Mouse (Mus musculus) splenic B cell, adult 2 months (primary cell): ENCODE data around the gene Clasp2.
"Not testable (repeated sequence)": the region's sequence is repeated elsewhere in the genome, so short reads cannot be mapped to it uniquely, and the experiment has no call there.

ENCODE experiments used
- DNase-seq: peaks from one replicate; pipeline ENCODE4 v3.0.0-alpha.2; 2011; ENCODE audit warnings: low read depth, low spot score
- H3K27me3 ChIP-seq: 2 replicates; pipeline ENCODE4 v1.6.1; 2012; ENCODE audit warnings: mild to moderate bottlenecking, low read length, moderate library complexity, mixed read lengths; ENCODE audit not compliant: control insufficient read depth, poor library complexity, insufficient read depth, severe bottlenecking
- H3K36me3 ChIP-seq: 2 replicates; pipeline ENCODE4 v1.6.1; 2012; ENCODE audit warnings: mild to moderate bottlenecking, low read length, moderate library complexity, mixed read lengths; ENCODE audit not compliant: control insufficient read depth, poor library complexity, insufficient read depth, severe bottlenecking

Gene Clasp2

DNA sequence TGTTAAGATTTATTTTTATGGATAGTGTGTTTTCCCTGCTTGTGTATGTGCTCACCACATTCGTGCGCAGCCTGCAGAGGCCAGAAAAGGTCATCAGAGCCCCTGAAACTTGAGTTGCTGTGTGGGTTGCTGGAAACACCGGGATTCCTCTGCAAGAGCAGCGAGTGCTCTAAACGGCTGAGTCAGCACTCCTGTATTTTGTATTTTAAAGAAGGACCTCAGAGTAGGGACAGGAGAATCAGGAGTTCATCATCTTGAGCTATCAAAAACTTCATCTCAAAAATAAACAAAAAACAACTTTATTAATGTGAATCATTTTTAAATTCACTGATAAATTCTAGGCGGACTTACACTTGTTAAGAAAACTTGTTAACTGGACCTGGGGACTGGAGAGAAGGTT, 48.0 kb downstream of the Clasp2 start:
- H3K27me3 ChIP-seq, DNase-seq, H3K36me3 ChIP-seq: not testable (repeated sequence)

DNA sequence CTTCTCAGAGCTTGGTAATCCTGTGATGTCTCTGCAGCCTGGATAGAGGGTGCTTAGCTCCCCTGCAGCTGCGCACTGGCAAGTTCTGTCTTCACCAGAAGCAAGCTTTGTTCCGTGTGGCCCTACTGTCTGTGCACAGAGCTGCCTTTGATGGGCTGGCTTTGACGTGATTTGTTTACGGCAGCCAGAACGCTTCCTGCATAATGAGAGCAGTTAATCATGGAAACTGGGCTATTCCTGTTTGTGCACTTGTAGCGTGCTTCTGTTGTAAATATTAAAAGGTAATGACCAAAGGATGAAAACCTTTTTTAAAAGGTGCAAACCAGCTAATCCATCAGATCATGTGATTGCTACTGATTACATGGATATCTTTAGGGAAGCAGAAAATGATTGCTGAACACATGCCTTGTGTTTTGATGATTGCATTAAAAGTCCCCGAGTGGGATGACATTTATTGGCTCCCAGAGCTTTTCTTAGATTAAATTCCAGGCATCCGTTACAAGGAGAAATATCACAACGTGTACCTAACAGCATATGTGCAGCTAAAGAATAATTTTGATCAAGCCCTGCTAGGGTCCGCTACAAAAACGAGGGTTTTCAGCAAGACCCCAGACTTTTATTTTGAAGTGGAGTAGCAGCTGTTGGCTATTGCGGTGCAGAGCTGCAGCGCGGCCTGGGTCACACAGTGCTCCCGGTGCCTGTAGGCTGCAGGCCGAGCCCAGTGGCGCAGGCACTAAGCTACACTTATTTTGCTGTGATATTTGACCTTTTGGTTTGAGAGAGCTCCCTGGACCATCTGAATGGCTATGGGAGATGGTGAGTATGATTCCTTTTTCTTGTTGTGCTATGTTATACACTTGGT, 51.6 kb downstream of the Clasp2 start:
- no peaks in the 10 kb centered on the region for H3K36me3 ChIP-seq
- H3K27me3 ChIP-seq, result no peaks in the 10 kb centered on the region
- DNase-seq, result peak; percentile 39

DNA sequence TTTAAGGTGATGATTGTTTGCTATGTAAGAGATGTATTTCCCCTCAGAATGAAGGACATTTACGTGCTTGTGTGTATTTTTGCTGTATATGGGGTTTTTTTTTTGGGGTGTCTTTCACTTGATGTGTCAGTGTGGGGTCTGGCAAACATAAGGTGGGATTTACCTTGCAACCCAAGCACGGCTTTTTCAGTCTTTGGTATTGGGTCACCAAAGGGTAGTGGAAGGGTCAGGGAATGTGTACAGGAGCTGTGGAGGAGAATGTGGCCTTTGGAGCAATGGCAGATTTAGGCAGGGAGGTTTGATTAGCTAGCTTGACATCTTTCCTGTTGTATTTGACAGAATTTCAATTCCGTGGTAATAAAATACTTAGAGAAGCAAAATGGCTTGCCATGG, 52.2 kb downstream of the Clasp2 start:
- H3K36me3 ChIP-seq, result no peaks in the 10 kb centered on the region
- no peaks in the 10 kb centered on the region for H3K27me3 ChIP-seq
- DNase-seq, result no peak

DNA sequence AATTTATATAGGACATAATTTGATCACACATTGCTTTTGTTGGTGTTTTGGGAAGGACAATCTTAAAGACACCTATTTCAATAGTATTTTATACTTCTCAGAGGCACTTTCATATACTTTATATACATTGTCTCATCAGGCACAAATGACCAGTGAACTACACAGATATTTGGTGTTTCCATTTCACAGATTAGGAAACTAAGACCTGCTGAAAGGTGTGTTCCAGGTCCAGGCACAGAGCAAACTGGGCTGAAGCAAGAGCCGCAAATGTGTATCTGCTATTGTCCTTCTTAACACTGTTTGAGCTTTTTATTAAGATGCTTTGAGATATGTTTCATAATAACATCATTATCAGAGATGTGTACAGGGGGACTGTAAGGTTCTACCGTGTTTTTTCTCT, 52.7 kb downstream of the Clasp2 start:
- no peak for DNase-seq
- Histone ChIP-seq H3K27me3 (no peaks in the 10 kb centered on the region), H3K36me3 (no peaks in the 10 kb centered on the region)

DNA sequence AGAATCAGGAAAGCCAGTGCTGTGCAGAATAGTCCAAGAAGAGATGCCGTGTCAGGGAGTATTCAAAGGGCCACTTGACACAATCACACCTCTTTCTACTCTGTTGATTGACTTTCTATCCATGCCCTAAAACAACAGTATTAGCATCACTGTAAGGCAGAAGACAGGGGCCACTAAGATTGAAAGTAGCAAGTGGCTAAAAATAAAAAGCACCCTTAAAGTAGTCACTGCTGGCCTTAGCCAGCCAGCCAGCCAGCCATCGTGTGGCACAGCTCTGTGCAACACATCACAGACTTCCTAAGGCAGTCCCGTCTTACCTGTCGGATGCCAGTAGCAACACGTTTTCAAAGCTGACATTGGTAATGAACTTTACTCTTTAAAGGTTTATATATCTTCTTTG, 55.9 kb downstream of the Clasp2 start:
- H3K27me3 ChIP-seq, result no peaks in the 10 kb centered on the region
- no peak for DNase-seq
- no peaks in the 10 kb centered on the region for H3K36me3 ChIP-seq

DNA sequence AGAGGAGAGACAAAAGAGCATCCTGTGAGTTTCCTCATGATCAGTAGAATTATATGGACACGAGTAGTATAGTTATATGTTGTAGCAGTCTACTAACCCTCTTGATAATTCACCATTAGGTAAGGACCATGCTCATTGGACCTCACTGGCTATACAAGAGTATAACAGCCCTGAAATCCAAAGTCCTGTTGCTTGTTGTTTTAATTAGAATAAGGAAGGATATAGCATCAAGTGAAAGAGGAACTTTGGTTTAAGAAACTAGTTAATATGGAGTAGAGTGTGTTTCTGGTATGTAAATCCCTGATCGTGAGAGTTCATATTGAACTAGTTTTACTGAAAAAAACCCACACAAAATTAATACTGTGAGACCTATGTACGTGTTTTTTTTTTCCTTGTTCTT, 59.4 kb downstream of the Clasp2 start:
- no peaks in the 10 kb centered on the region for H3K36me3 ChIP-seq
- peak; percentile 16 for DNase-seq

DNA sequence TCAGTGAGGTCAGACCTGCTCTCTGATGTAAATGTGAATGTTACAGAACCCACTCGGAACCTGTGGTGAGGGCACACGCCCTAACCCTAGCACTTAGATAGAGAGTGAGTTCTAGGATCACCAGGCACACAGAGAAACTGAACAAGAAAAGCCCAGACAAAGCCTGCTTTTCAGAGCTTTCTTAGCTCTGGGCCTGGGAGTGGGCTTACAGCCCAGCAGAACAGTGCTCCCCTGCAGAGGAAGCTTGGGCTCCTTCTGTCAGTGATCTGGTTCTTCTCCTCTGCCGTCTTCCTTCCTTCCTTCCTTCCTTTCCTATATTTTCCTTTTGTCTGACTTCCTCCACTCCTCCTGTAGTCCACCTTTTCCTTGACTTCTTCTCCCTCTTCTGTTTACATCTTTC, 61.5 kb downstream of the Clasp2 start:
- DNase-seq, result no peak
- Histone ChIP-seq H3K27me3 (no peaks in the 10 kb centered on the region), H3K36me3 (no peaks in the 10 kb centered on the region)

More for the DNA sequence above, 59.4 kb downstream of the Clasp2 start:
- H3K27me3 ChIP-seq, result no peaks in the 10 kb centered on the region

DNA sequence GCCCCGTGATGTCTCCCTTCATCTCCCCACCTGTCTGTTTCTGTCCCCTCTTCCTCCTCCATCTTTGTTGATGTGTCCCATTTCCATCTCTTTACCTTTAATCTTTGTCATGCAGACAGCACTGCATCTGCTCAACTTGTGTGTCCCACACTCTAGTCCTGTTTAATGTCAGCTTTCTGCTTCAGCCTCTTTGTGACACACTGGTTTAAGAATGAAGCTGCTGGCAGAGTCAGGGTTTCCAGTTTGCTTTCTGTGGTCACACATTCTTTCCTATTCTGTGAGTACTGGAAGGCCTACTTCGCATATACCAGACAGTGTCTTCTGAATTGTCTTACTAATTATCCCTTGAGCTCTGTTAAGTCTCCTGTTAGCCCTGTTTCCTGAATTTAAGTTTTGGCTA, 62.5 kb downstream of the Clasp2 start:
- no peaks in the 10 kb centered on the region for H3K27me3 ChIP-seq
- no peaks in the 10 kb centered on the region for H3K36me3 ChIP-seq
- no peak for DNase-seq

DNA sequence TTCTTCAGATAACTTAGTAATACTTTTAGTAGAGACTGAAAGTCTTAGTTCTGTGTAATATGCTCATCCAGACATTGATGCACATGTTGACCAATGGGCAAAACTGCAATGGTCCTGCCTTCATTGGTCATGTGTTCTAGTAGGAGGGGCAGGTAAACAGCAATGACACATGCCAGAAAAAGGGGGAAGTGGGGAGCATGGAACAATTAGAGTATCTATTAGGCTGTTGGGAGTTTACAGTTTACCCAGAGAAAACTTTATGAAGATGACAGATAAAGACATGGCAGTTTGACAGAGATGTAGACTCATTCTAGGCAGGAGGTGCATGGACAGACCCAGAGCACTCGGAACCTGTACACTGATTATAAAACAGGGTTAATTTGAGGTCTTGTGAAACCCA, 64.1 kb downstream of the Clasp2 start:
- DNase-seq, result no peak
- Histone ChIP-seq H3K27me3 (no peaks in the 10 kb centered on the region), H3K36me3 (no peaks in the 10 kb centered on the region)

DNA sequence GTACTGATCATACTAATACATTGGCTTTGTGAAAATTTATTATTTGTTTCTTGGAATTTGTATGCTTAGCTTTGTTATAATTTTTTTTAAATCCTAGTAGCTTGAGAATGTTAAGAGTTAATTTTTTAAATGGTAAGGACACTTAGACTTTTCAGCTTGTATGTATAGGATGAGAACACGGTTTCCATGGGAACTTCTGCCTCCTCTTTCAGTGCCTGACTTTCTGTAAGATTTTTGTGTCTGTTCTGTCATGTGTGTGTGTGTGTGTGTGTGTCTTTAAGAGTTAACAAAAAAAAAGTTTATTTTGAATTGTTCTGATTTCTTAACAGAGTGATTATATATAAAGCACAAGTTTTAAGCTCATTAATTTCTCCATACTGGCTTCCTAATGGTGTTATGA, 70.1 kb downstream of the Clasp2 start:
- H3K36me3 ChIP-seq, result no peaks in the 10 kb centered on the region
- no peak for DNase-seq
- no peaks in the 10 kb centered on the region for H3K27me3 ChIP-seq

DNA sequence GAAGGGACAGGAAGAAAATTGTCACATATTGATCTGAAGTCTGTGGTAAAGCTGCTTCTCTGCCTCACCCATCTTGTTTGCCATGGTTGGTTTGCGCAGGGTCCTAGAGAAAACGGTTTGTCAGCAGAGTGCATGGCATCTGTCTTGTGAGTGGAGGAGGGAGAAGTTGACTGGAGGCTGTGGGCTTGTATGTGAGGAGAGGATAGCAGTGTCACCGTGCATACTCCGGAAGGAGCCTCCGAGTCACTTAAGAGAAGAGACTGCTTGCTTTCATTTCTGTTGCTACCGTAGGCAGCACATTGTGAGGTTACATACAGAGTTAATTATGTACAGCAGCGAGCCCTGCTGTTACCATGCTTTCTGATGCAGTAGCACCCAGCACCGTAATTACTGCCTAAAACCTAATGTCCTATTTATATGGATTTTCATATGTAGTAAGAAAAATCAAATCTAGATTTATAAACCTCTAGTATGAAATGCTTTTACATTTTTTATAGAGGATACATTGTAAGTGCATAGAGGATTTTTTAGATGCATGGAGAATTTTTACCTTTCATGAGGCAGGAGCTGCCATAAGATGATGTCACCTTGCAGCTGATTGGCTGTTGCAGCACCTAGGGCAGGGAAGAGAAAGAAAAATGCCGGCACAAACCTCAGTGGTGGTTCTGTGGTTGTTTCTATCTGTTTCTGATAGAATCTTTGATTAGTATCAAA, 70.8 kb downstream of the Clasp2 start:
- Histone ChIP-seq H3K36me3 (no peaks in the 10 kb centered on the region), H3K27me3 (no peaks in the 10 kb centered on the region)
- peak; percentile 23 for DNase-seq

DNA sequence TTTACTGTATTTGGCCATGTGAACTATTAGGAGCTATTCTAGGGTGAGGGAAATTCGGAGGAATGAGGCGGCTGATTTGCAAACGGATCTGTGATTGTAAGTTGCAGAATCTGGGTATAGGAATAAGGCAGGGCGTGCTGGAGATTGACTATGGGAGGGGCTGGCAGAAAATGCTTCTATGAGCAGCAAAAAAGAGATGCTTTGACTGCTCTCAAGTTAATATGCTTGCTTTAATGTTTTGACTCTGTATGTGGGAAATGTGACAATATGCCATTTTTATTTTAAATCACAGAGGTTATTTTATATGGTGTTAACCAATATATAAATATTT, 71.4 kb downstream of the Clasp2 start:
- no peak for DNase-seq
- H3K27me3 ChIP-seq, result no peaks in the 10 kb centered on the region

DNA sequence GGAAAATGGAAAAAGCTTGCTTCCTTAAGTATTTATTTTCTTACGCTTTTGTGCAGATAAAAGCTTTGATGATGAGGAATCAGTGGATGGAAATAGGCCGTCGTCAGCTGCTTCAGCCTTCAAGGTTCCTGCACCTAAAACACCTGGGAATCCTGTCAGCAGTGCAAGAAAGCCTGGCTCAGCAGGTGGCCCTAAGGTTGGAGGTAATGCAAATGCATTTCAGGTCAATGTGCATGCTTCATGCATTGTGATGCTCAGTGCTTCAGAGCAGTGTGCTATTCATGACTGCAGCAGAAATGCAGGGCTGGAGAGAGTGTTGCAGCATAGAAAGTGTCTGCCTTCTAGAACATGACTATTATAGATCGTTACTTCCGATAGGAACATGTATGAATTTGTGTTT, 71.8 kb downstream of the Clasp2 start:
- no peaks in the 10 kb centered on the region for H3K36me3 ChIP-seq
- DNase-seq, result no peak
- no peaks in the 10 kb centered on the region for H3K27me3 ChIP-seq

More for the DNA sequence above, 71.4 kb downstream of the Clasp2 start:
- H3K36me3 ChIP-seq, result no peaks in the 10 kb centered on the region

DNA sequence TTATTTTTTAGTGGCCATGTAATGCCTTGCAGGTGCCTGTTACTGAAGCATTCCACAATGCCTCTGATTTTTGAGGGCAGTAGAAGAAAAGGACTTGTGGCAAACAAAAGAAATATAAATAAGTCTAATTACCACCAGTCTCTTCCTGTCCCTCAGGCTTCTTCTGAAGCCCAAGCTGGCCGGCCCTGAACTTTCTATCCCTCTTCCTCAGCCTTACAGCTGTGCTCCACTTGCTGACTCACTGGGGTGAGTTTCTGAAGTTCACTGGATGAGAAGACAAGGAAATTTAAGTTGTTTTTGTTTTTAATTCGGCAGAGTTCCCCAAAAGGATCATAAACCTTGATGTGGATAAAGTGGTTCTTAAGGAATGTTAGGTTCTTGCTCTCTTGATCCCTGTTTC, 74.6 kb downstream of the Clasp2 start:
- H3K27me3 ChIP-seq, result no peaks in the 10 kb centered on the region
- no peaks in the 10 kb centered on the region for H3K36me3 ChIP-seq
- no peak for DNase-seq

DNA sequence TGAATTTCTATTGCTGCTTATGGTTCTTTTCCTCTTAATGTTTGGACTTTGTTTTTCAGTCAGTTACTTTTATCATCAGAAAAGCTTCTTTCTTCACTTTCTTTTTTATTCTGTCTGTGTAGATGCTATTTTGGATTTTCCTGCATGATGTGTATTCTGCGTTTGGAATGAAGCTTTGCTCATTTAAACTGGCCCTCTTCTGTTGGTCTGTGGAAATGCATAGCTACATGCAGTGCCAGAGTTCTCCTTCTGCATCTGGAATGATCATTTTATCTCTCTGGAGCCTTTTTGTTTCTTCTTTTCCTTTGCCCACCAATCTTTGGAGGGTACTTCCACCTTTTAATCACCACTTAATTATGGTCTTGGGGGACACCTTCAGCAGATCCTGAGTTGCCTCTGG, 80.9 kb downstream of the Clasp2 start:
- DNase-seq, result no peak
- H3K27me3 ChIP-seq, result no peaks in the 10 kb centered on the region
- no peaks in the 10 kb centered on the region for H3K36me3 ChIP-seq
